Mouse (Mus musculus) neutrophil, adult 59 days (primary cell): Measurements from ENCODE around the gene Bicdl2. TPM values are rescaled to one million over a fixed set of nuclear protein-coding genes. Genes with fewer than 3 reads are reported as not detected.

Experiments
- total RNA-seq, 2 experiments: library from RNA; stranded (reverse); gene quantifications; 1 replicate in 1 of 2; 2 replicates in 1 of 2; pipeline ENCODE4 v1.2.4; 2023

Bicdl2 gene
- 1 to 10 TPM; 2.6 to 2.8 TPM for total RNA-seq

DNA sequence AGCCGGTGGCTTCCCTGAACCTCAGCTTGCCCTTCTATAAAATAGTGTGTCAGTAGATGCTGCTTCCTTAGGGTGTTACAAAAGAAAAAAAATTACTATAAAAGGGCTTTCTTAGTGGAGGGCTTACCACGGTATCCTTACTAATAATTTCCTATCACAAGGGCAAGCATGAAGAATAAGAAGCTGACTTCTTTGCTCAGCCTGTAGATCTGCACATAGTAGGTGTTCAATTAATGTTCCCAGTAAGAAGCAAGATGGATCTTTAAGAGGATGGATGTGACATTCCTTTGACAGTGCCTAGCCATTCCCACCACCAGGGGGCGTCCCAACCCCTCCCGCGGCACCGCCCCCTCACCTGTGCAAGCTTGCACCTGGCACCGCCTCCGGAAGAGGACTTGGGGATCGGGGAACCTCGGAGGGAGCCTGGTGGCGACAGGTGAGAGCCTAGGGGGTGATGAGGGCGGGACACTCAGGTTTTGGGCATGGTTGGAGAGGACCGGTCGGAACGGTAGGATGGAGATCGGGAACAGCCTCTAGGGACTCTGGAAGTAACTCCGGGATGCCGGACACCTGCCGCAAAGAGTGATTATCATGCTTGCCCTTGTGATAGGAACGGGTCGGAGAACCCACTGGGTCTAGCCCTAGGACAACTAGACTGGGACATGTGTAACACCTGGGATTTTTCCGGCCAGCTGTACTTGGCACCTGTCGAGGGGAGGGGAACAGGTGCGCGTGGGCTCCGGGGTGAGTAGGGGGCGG lies at the start of gene Bicdl2:
TSS of gene Bicdl2 (plus strand) at position 390 of the 759 bp plus-strand sequence.

GRCm38 (mm10) chr17:23644613-23645495 lies 15.5 kb upstream of the Bicdl2 start, which contains the start of gene Mmp25:
Gene Mmp25 (minus strand): TSS chr17:23645277.

DNA sequence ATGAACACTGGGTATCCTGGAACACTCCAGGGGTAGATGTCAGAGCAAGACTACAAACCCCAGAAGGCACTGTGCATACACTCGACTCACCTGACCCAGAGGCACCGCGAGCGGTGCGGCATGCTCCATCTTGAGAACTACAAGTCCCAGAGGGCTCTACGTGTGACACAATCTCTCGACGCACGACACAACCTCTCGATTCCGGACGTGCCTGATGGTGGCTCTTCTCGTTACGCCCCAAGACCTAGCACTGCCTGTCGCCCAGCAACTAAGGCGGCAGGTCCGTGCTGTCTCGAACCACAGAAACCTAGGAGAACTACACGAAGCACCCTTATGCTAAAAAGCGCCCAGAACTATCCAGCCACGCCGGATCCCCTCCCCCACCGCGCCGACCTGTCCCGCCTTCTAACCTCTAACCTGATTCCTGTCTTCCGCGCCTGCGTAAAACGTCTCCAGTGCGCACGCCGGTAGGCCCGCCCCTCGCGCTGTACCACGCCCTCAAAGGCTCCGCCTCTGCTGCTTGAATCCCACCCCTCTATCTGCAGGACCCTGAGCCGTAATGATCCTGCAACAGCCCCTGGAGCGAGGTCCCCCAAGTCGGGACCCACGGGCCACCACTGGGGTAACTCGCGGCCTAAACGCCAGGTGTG lies 13.2 kb downstream of the Bicdl2 start, which contains the start of the genes Hcfc1r1 and Thoc6:
TSS of gene Hcfc1r1 (plus strand) at position 173 of the 650 bp plus-strand sequence.
TSS of gene Thoc6 (minus strand) at position 459 of the 650 bp plus-strand sequence.

DNA sequence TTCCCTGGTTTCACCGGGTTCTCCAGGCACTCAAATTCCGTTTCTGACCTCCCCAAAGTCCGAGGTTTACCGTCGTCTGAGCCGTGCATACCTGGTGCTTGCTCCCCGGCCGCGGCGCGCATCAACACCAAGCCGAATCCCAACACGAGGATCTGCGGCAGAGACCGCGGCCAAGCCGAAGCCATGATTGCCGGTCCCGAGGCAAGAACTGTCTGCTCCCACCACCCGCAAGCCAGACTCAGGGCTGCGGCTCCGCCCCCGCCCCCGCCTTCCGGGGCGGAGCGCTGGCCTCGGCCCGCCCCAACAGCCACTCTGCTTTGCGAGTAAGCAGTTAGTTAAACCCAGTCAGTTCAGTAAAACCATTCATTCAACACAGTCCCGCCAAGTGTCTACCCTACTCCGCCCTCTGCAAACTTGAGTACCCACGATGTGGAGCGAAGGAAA lies 17.0 kb downstream of the Bicdl2 start, which contains the start of gene Tnfrsf12a:
TSS of gene Tnfrsf12a (minus strand) at position 233 of the 444 bp plus-strand sequence.

DNA sequence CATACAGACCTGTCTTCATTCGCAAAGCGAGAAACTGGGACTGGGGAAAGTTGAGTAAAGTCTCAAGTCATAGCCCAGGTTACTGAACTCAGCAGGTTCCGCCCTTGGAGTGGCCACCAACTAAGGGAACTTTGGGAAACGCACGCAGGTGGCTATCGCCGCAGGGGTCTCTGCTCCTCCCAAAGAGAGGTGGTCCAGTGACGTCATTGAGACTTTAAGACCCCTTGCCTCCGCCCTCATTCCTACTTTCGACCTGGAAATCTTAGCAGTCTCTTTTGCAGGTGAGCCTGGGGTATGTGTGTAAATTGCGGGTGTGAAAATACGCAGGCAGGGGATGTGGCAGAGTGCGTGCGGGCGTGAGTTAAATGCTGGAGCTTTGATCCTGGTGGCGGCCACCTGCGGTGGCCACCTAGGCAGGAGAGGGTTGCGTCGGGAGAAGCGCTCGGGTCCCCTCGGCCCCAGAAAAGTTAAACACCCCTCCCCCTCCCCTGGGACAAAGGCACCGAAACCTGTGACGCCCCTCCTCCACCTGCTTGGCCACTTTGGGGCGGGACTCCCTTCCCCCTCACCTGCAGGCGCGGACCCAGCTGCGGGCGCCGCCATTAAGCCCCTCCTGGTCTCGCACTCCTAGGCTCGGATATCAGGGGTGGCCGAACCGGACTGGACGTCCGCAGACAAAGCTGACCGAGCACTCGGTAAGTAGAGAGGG lies 19.0 kb downstream of the Bicdl2 start, which contains the start of gene Cldn6:
TSS of gene Cldn6 (plus strand) at position 123 of the 709 bp plus-strand sequence.

GRCm38 (mm10) chr17:23683856-23684672 lies 23.8 kb downstream of the Bicdl2 start, which contains the start of gene Cldn9:
Gene Cldn9 (minus strand): TSS chr17:23684026.

Other genes with a start within 250 kb of the Bicdl2 start
- not detected for gene Vmn2r117, start 180.8 kb upstream of the Bicdl2 start, total RNA-seq
- gene Zfp213, start 96.3 kb upstream of the Bicdl2 start, total RNA-seq: 1 to 10 TPM; 2.8 to 3.3 TPM
- under 1 TPM in 1 of 2 experiments, not detected in 1; 0.16 TPM for gene Zfp13, start 61.0 kb upstream of the Bicdl2 start, total RNA-seq
- gene Zscan10, start 59.6 kb upstream of the Bicdl2 start, total RNA-seq: under 1 TPM in 1 of 2 experiments, not detected in 1; 0.20 TPM
- gene Mmp25, start 15.2 kb upstream of the Bicdl2 start, total RNA-seq: 100 to 1,000 TPM; 161 to 190 TPM
- 10 to 100 TPM; 48.9 to 58.6 TPM for gene Hcfc1r1, start 13.1 kb downstream of the Bicdl2 start, total RNA-seq
- gene Thoc6, start 13.4 kb downstream of the Bicdl2 start, total RNA-seq: 10 to 100 TPM; 17.9 to 22.9 TPM
- gene Tnfrsf12a, start 17.0 kb downstream of the Bicdl2 start, total RNA-seq: 1 to 10 TPM; 4.0 to 4.9 TPM
- not detected for gene Cldn6, start 18.7 kb downstream of the Bicdl2 start, total RNA-seq
- not detected for gene Cldn9, start 23.5 kb downstream of the Bicdl2 start, total RNA-seq
- gene 1520401A03Rik, start 62.3 kb downstream of the Bicdl2 start, total RNA-seq: not detected
- gene Pkmyt1, start 65.8 kb downstream of the Bicdl2 start, total RNA-seq: 10 to 100 TPM; 39.0 to 46.1 TPM
- 1 to 10 TPM; 2.8 to 4.6 TPM for gene Paqr4, start 80.4 kb downstream of the Bicdl2 start, total RNA-seq
- not detected for gene Kremen2, start 85.3 kb downstream of the Bicdl2 start, total RNA-seq
- gene Flywch1, start 111.1 kb downstream of the Bicdl2 start, total RNA-seq: 1 to 10 TPM; 6.5 to 7.1 TPM
- gene Flywch2, start 125.6 kb downstream of the Bicdl2 start, total RNA-seq: not detected
- 100 to 1,000 TPM; 541 to 597 TPM for gene Srrm2, start 130.0 kb downstream of the Bicdl2 start, total RNA-seq
- gene Elob, start 168.6 kb downstream of the Bicdl2 start, total RNA-seq: 100 to 1,000 TPM; 152 to 189 TPM
- gene Prss33, start 175.6 kb downstream of the Bicdl2 start, total RNA-seq: not detected
- not detected for gene Prss32, start 183.3 kb downstream of the Bicdl2 start, total RNA-seq
- not detected for gene Prss41, start 183.7 kb downstream of the Bicdl2 start, total RNA-seq
- not detected for gene Prss21, start 207.6 kb downstream of the Bicdl2 start, total RNA-seq
- not detected for gene Dcpp1, start 220.4 kb downstream of the Bicdl2 start, total RNA-seq
- not detected for gene Dcpp2, start 220.4 kb downstream of the Bicdl2 start, total RNA-seq